Mouse (Mus musculus) cerebellum, adult 2 months (tissue): Measurements from ENCODE around the gene Hspg2.

Experiments used
- CTCF ChIP-seq: fragments of 200-500 bp; IDR thresholded peaks from 2 replicates; pipeline ENCODE4 v1.5.1; 2011; ENCODE audit warnings: low read depth, mild to moderate bottlenecking, control low read depth, low read length, moderate library complexity, borderline replicate concordance; ENCODE audit not compliant: insufficient read depth
- POLR2A ChIP-seq: fragments of 200-500 bp; IDR thresholded peaks from 2 replicates; pipeline ENCODE4 v1.6.1; 2011; ENCODE audit warnings: low read length, control low read depth, borderline replicate concordance; ENCODE audit not compliant: insufficient read depth

DNA sequence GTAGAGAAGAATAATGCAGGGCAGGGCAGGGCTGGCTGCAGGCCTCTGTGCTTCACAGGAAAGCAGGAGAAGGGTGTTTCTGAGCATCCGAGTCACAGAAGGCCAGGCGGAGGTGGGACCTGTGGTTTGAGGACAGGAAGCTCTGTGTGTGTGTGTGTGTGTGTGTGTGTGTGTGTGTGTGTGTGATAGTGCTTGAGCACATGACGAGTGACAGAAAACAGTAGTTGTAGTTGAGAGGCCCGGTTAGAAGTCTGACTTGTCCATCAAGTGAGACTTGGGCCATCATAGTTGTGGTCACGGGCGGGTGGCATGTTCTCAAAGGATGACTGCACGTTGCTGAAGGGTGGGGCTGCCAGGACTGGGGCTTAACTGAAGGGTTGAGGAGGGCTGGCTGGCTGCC lies 141.1 kb downstream of the Hspg2 start:
- TF ChIP-seq CTCF (no peak), POLR2A (no peak)
